Mouse (Mus musculus): ENCODE measurements at regions not wholly inside any gene's neighbourhood (a gene's known extent, or its start where the extent isn't known, plus 50 kb on each side); places are given as distances from the start of the nearest gene placed in this dataset.

GRCm38 (mm10) chr17:89592826-89593225 lies 317.4 kb downstream of the Gm10184 start:
- Histone ChIP-seq H3K4me1 (ENCODE audit: control insufficient read depth, insufficient read depth, low read length) (no peaks in the 10 kb centered on the region), H3K4me3 (ENCODE audit: insufficient read depth, low read length) (no peak overlapping the region), H3K27ac (ENCODE audit: insufficient read depth, low read length) (no peak overlapping the region)
- no peak for TF ChIP-seq CTCF (IDR thresholded peaks at IDR 0.05; ENCODE audit: extremely low read depth, insufficient read depth, low read length)

GRCm38 (mm10) chr17:89559506-89559905 lies 350.7 kb downstream of the Gm10184 start:
- Histone ChIP-seq H3K4me3 (ENCODE audit: insufficient read depth, low read length) (no peak overlapping the region), H3K27ac (ENCODE audit: insufficient read depth, low read length) (no peak overlapping the region), H3K4me1 (ENCODE audit: control insufficient read depth, insufficient read depth, low read length) (no peaks in the 10 kb centered on the region)
- no peak for TF ChIP-seq POLR2A (IDR thresholded peaks at IDR 0.05; ENCODE audit: extremely low read depth, insufficient read depth, low read length)
- no peak for TF ChIP-seq CTCF (IDR thresholded peaks at IDR 0.05; ENCODE audit: extremely low read depth, insufficient read depth, low read length)

- no peak for TF ChIP-seq CTCF (IDR thresholded peaks at IDR 0.05; ENCODE audit: extremely low read depth, insufficient read depth, low read length)
- no peak for TF ChIP-seq POLR2A (IDR thresholded peaks at IDR 0.05; ENCODE audit: extremely low read depth, insufficient read depth, low read length)
- H3K27ac ChIP-seq (ENCODE audit: insufficient read depth, low read length), result no peak overlapping the region
- H3K4me1 ChIP-seq (ENCODE audit: control insufficient read depth, insufficient read depth, low read length), result no peaks in the 10 kb centered on the region
- H3K4me3 ChIP-seq (ENCODE audit: insufficient read depth, low read length), result no peak overlapping the region
Measured at GRCm38 (mm10) chr17:89554754-89555153, 354.3 kb upstream of the Fshr start.

GRCm38 (mm10) chr17:89553597-89553996 lies 353.1 kb upstream of the Fshr start:
- TF ChIP-seq POLR2A (IDR thresholded peaks at IDR 0.05; ENCODE audit: extremely low read depth, insufficient read depth, low read length) (no peak), CTCF (IDR thresholded peaks at IDR 0.05; ENCODE audit: extremely low read depth, insufficient read depth, low read length) (no peak)
- no peak overlapping the region for H3K27ac ChIP-seq (ENCODE audit: insufficient read depth, low read length)
- H3K4me1 ChIP-seq (ENCODE audit: control insufficient read depth, insufficient read depth, low read length), result no peaks in the 10 kb centered on the region
- no peak overlapping the region for H3K4me3 ChIP-seq (ENCODE audit: insufficient read depth, low read length)

GRCm38 (mm10) chr17:89550758-89551157 lies 350.3 kb upstream of the Fshr start:
- Histone ChIP-seq H3K27ac (ENCODE audit: insufficient read depth, low read length) (no peak overlapping the region), H3K4me1 (ENCODE audit: control insufficient read depth, insufficient read depth, low read length) (no peaks in the 10 kb centered on the region), H3K4me3 (ENCODE audit: insufficient read depth, low read length) (no peak overlapping the region)
- TF ChIP-seq POLR2A (IDR thresholded peaks at IDR 0.05; ENCODE audit: extremely low read depth, insufficient read depth, low read length), result no peak
- TF ChIP-seq CTCF (IDR thresholded peaks at IDR 0.05; ENCODE audit: extremely low read depth, insufficient read depth, low read length), result no peak

- no peak overlapping the region for H3K4me3 ChIP-seq (ENCODE audit: insufficient read depth, low read length)
- TF ChIP-seq POLR2A (IDR thresholded peaks at IDR 0.05; ENCODE audit: extremely low read depth, insufficient read depth, low read length), result no peak
- no peak for TF ChIP-seq CTCF (IDR thresholded peaks at IDR 0.05; ENCODE audit: extremely low read depth, insufficient read depth, low read length)
- no peaks in the 10 kb centered on the region for H3K4me1 ChIP-seq (ENCODE audit: control insufficient read depth, insufficient read depth, low read length)
- H3K27ac ChIP-seq (ENCODE audit: insufficient read depth, low read length), result no peak overlapping the region
Measured at GRCm38 (mm10) chr17:89521912-89522311, 321.4 kb upstream of the Fshr start.

- Histone ChIP-seq H3K4me1 (ENCODE audit: control insufficient read depth, insufficient read depth, low read length) (no peaks in the 10 kb centered on the region), H3K27ac (ENCODE audit: insufficient read depth, low read length) (no peak overlapping the region), H3K4me3 (ENCODE audit: insufficient read depth, low read length) (no peak overlapping the region)
- TF ChIP-seq CTCF (IDR thresholded peaks at IDR 0.05; ENCODE audit: extremely low read depth, insufficient read depth, low read length), result no peak
- TF ChIP-seq POLR2A (IDR thresholded peaks at IDR 0.05; ENCODE audit: extremely low read depth, insufficient read depth, low read length), result no peak
Measured at GRCm38 (mm10) chr17:89519413-89519812, 318.9 kb upstream of the Fshr start.

GRCm38 (mm10) chr17:89505288-89505687 lies 304.8 kb upstream of the Fshr start:
- no peak for TF ChIP-seq POLR2A (IDR thresholded peaks at IDR 0.05; ENCODE audit: extremely low read depth, insufficient read depth, low read length)
- no peak for TF ChIP-seq CTCF (IDR thresholded peaks at IDR 0.05; ENCODE audit: extremely low read depth, insufficient read depth, low read length)
- H3K4me1 ChIP-seq (ENCODE audit: control insufficient read depth, insufficient read depth, low read length), result no peaks in the 10 kb centered on the region
- no peak overlapping the region for H3K27ac ChIP-seq (ENCODE audit: insufficient read depth, low read length)
- no peak overlapping the region for H3K4me3 ChIP-seq (ENCODE audit: insufficient read depth, low read length)

GRCm38 (mm10) chr17:89493547-89493946 lies 293.1 kb upstream of the Fshr start:
- TF ChIP-seq CTCF (IDR thresholded peaks at IDR 0.05; ENCODE audit: extremely low read depth, insufficient read depth, low read length) (no peak), POLR2A (IDR thresholded peaks at IDR 0.05; ENCODE audit: extremely low read depth, insufficient read depth, low read length) (no peak)
- H3K4me3 ChIP-seq (ENCODE audit: insufficient read depth, low read length), result no peak overlapping the region
- no peaks in the 10 kb centered on the region for H3K4me1 ChIP-seq (ENCODE audit: control insufficient read depth, insufficient read depth, low read length)
- no peak overlapping the region for H3K27ac ChIP-seq (ENCODE audit: insufficient read depth, low read length)

GRCm38 (mm10) chr17:89466486-89466885 lies 266.0 kb upstream of the Fshr start:
- H3K4me1 ChIP-seq (ENCODE audit: control insufficient read depth, insufficient read depth, low read length), result no peaks in the 10 kb centered on the region
- TF ChIP-seq CTCF (IDR thresholded peaks at IDR 0.05; ENCODE audit: extremely low read depth, insufficient read depth, low read length) (no peak), POLR2A (IDR thresholded peaks at IDR 0.05; ENCODE audit: extremely low read depth, insufficient read depth, low read length) (no peak)
- H3K27ac ChIP-seq (ENCODE audit: insufficient read depth, low read length), result no peak overlapping the region
- no peak overlapping the region for H3K4me3 ChIP-seq (ENCODE audit: insufficient read depth, low read length)

GRCm38 (mm10) chr17:89465883-89466282 lies 265.4 kb upstream of the Fshr start:
- Histone ChIP-seq H3K27ac (ENCODE audit: insufficient read depth, low read length) (no peak overlapping the region), H3K4me3 (ENCODE audit: insufficient read depth, low read length) (no peak overlapping the region), H3K4me1 (ENCODE audit: control insufficient read depth, insufficient read depth, low read length) (no peaks in the 10 kb centered on the region)
- no peak for TF ChIP-seq POLR2A (IDR thresholded peaks at IDR 0.05; ENCODE audit: extremely low read depth, insufficient read depth, low read length)
- TF ChIP-seq CTCF (IDR thresholded peaks at IDR 0.05; ENCODE audit: extremely low read depth, insufficient read depth, low read length), result no peak
